In the genomic region with DNA sequence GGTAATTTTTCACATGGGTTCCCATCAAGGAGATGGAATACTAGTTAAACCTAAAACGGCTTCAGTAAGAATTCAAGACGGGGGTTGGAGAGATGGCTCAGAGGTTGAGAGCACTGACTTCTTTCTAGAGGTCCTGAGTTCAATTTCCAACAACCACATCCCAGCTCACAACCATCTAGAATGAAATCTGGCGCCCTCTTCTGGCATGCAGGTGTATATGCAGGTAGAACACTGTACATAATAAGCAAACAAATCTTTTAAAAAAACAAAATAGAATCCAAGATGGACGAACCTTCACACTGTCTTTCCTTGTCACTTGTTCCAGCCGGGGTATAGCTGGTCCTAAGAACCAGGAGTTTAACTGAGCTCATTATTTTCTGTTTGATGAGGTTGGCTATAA, we compare ENCODE assay signal across 8 mouse cellular contexts. TPM values are rescaled to one million over a fixed set of nuclear protein-coding genes. Genes with fewer than 3 reads are reported as not detected.
DNase-seq lines count a peak whose midpoint lies in the region; ATAC-seq and TF ChIP-seq lines count a peak whose summit lies in the region.
"Had no signal": no experiment of that assay in that cellular context is flagged by ENCODE, and none has a peak within 500 bp of the region (broad histone marks: within the 10 kb centered on the region; RNA-seq: fewer than 3 reads in every experiment).

No protein-coding gene starts in this region.

- no peak overlapping the region for H3K27ac ChIP-seq in left cerebral cortex, adult 2 months
- H3K27ac ChIP-seq: forebrain, embryonic 13.5 days had no signal

- intact Hi-C loops in left cerebral cortex, adult 2 months (cut with DNase I) = no loop called here
- intact Hi-C loops in left cerebral cortex, postnatal 36 days (cut with DNase I) = no loop called here

- TF ChIP-seq POLR2A in brain, embryonic 14.5 days (IDR thresholded peaks at IDR 0.05; ENCODE audit: borderline replicate concordance, extremely low read depth, insufficient read depth, insufficient read length, poor library complexity, severe bottlenecking) = no peak

- peak; percentile 72 for ATAC-seq in neutrophil, adult 5-6 weeks (ENCODE audit: extremely low read depth, insufficient number of reproducible peaks, low FRiP score, poor library complexity, severe bottlenecking)
- ATAC-seq: forebrain, embryonic 13.5 days had no signal

- no peak for DNase-seq in left cerebral cortex, adult 2 months (ENCODE audit: extremely low spot score in 1 of 2, low spot score in 2 of 2)
- no peak for DNase-seq in left cerebral cortex, postnatal 36 days (ENCODE audit: low spot score in 2 of 2)
- peak; percentile 17 for DNase-seq in brain, embryonic 14.5 days (ENCODE audit: low read depth)
- no peak for DNase-seq in ovary, postnatal 10 days (ENCODE audit: low spot score)
- DNase-seq in cerebellum, adult 8-10 months = no peak

- H3K4me3 ChIP-seq in left cerebral cortex, adult 2 months = no peak overlapping the region
- no peak overlapping the region for H3K4me3 ChIP-seq in E14TG2a.4 (replicated peaks; ENCODE audit: low read length)
- H3K4me3 ChIP-seq: forebrain, embryonic 13.5 days had no signal

- H3K4me1 ChIP-seq in E14TG2a.4 (replicated peaks; ENCODE audit: low read depth, low read length) = no peaks in the 10 kb centered on the region
- H3K4me1 ChIP-seq: forebrain, embryonic 13.5 days had no signal

- no peaks in the 10 kb centered on the region for H3K9me3 ChIP-seq in E14TG2a.4 (ENCODE audit: low read length)
- H3K9me3 ChIP-seq: forebrain, embryonic 13.5 days had no signal

- H3K36me3 ChIP-seq in E14TG2a.4 (ENCODE audit: insufficient read depth, low read length) = no peaks in the 10 kb centered on the region

- peak; percentile 40 for TF ChIP-seq CTCF in left cerebral cortex, adult 2 months (IDR thresholded peaks at IDR 0.05)
- TF ChIP-seq CTCF in E14TG2a.4 (conservative IDR thresholded peaks at IDR 0.05; ENCODE audit: low read length) = peak; percentile 90
- peak; percentile 28; the same call in 1 of the 2 replicates for TF ChIP-seq CTCF in brain, embryonic 14.5 days (IDR thresholded peaks at IDR 0.05; ENCODE audit: borderline replicate concordance, extremely low read depth, insufficient read depth, insufficient read length)

- H3K27me3 ChIP-seq in E14TG2a.4 (ENCODE audit: insufficient read depth, low read length) = no peaks in the 10 kb centered on the region
- H3K27me3 ChIP-seq: forebrain, embryonic 13.5 days had no signal

RNA-seq across cellular contexts. Expression of a gene that starts 24.4 kb away (rescaled TPM):
- 10 to 100 TPM; 46.3 to 59.0 TPM for total RNA-seq in left cerebral cortex, adult 2 months (2021)
- 10 to 100 TPM; 43.4 to 61.0 TPM for total RNA-seq in left cerebral cortex, postnatal 36 days (2021)
- polyA plus RNA-seq in brain, embryonic 14.5 days (2012; rRNA removed) = 31.9 and 44.6 TPM in 2 replicates
- total RNA-seq in neutrophil, adult 5-6 weeks (2017) = 27.4 and 40.6 TPM in 2 replicates

RNA-seq across cellular contexts. Expression of a gene that starts 28.8 kb away (rescaled TPM):
- 100 to 1,000 TPM; 243 to 256 TPM for total RNA-seq in left cerebral cortex, adult 2 months (2021)
- 100 to 1,000 TPM; 163 to 281 TPM for total RNA-seq in left cerebral cortex, postnatal 36 days (2021)
- 170 and 307 TPM in 2 replicates for polyA plus RNA-seq in brain, embryonic 14.5 days (2012; rRNA removed)
- 818 and 867 TPM in 2 replicates for total RNA-seq in neutrophil, adult 5-6 weeks (2017)

Comparison
In these comparisons a context has a peak if more than half of its experiments do, and no peak if none do; other contexts are left out.
1. CTCF ChIP-seq: peak in every context shown above with its lines; median percentile 90 in E14TG2a.4; 40 in left cerebral cortex, adult 2 months; 28 in brain, embryonic 14.5 days.